Mouse (Mus musculus) layer of hippocampus, adult 11-12 months (tissue): ENCODE data around the gene Naa50.
A peak's percentile ranks its signal among the peaks of the same experiment; 100 is the strongest.

Experiments
- DNase-seq: peaks from one replicate; pipeline ENCODE4 v3.0.0; 2022; ENCODE audit warnings: low spot score

Naa50 gene

DNA sequence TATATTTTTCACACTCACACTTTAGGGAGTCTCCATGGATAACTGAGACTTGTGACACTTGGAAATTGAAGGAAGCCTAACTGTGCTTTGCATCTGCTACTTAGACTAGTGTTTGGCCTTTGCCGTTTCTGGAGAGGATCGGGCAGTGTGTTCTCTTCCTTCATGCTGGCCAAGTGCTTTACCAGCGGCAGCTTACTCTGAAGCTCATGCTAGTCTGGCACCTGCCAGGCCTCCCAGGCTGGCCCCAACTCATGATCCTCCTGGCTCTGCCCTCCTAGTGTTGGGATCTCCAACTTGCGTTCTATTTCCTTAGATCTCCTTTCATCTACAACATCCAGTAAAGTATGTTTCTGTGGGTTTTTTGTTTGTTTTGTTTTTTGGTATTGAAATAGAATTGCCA, 60.5 kb downstream of the Naa50 start:
- no peak for DNase-seq

DNA sequence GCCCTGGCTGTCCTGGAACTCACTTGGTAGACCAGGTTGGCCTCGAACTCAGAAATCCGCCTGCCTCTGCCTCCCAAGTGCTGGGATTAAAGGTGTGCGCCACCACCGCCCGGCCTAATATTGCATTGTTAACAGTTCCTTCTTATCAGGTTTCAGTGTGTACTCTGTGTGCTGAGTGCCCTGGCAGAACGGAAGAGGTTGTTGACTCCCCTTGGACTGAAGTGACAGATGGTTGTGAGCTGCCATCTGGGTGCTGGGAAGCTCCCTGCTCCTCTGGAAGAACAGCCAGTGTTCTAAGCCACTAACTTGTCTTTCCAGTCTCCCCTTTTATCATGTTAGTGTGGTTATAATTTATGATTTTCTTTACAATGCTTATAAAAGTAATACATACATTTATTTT, 64.7 kb downstream of the Naa50 start:
- peak; percentile 66 for DNase-seq

DNA sequence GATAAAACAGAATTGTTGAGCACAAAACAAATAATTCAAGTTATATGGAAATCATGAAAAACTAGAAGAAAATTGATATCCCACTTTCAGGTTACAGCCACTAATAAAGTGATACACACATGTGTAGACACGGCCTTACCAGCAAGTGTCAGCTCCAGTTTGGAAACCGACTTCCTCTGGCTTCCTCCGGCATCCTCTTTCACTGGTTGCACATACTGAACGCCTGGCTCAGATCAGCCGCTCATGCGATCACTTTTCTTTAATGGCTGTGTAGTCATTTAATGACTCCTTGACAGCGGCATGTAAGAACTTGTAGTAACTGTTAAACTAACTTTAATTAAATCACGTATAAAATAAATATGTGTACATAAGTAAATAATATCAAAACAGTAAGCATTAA, 66.3 kb downstream of the Naa50 start:
- no peak for DNase-seq

DNA sequence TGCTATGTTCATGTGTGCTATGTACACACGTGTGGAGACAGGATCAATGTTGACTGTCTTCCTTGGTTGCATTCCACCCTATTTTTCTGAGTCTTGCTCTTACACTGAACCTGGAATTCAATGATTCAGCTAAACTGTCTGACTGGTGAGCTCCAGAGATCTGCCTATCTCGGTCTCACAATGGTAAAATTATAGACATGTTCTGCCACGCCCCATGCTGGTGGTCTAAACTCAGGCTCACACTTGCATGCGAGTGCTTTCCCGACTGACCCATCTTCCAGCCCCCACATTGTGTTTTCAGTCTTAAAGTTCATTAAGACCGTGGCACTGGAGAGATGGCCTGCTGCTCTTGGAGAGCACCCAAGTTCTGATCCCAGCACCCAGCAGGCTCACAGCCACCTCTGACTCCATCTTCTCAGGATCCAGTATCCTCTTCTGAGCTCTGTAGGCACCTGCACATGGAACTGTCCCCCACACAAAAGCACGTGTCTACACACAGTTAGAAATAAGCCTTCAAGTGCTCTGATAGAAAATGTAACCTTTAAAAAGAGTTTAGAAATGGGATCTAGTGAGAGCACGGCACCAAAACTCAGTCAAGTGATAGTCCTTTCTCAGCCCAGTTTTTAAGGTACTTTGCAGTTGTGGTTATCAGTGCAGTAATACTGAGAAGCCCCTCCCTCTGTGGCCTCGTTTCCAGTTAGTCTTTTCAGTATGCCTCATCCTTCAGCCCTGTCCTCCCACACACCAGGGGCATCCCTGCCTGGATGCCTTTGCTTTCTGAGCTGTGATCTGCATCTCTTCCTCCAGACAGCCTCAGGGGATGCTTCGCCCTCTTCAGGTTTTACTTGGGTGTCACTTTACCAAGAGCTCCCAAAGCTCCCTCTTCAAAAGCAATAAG, 70.8 kb downstream of the Naa50 start:
- DNase-seq: no peak

DNA sequence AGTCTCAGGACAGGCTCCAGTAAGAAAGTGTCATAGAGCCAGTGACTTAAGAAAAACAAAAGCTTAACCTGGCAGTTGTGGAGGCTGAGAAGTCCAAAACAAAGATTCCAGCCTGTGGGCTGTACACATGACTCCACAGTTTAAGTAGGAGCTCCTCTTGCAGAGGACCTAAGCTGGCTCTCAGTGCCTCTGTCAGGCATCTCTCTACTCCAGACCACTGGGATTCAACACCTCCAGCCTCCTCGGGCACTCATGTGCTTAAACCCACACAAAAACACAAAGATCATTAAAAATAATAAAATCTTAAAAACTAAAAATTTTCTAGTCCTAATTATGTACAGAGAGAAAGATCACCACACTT, 71.4 kb downstream of the Naa50 start:
- no peak for DNase-seq

DNA sequence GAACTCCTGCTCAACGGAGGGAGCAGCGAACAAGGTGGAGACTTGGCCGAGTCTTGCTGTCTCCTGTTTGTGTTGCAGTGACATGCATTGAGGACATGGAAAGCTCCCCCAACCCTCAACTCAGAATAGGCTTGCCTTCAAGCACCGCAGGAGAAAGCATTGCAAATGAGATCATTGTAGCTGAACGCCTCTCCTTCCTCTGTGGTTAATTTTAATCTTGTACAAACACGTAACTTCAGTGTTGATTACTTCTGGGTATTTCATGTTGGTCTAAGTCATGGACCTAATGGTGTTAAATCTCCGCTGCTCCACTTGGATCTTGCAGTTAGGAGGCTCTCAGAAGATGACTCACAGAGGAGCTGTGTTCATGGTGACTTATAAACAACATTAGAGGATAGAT, 73.1 kb downstream of the Naa50 start:
- no peak for DNase-seq
